Mouse (Mus musculus): ENCODE results near the gene Hhat.

- no peak for TF ChIP-seq CTCF (IDR thresholded peaks at IDR 0.05; ENCODE audit: extremely low read depth, insufficient read depth, insufficient read length, insufficient replicate concordance)
- TF ChIP-seq POLR2A (IDR thresholded peaks at IDR 0.05; ENCODE audit: low read depth, low read length), result no peak
These were observed 280.9 kb downstream of the Hhat start for GRCm38 (mm10) chr1:192489908-192490825.

All from spleen, adult 2 months (tissue).